Mouse (Mus musculus) heart, embryonic 12.5 days (tissue): Measurements from ENCODE around the gene Mdfic. TPM values are rescaled to one million over a fixed set of nuclear protein-coding genes. Genes with fewer than 3 reads are reported as not detected.

Experiments
- ATAC-seq: fragments of 200-750 bp; cut with Nextera tagmentation; 2 replicates; pipeline ENCODE4 v1.8.0; 2017; ENCODE audit warnings: moderate TSS enrichment, moderate library complexity; ENCODE audit not compliant: insufficient number of reproducible peaks, low FRiP score
- H3K27ac ChIP-seq: fragments of 300-500 bp; sonication (generic); 2 replicates; pipeline ENCODE4 v1.5.1; 2016; ENCODE audit warnings: mild to moderate bottlenecking, moderate library complexity; ENCODE audit not compliant: poor library complexity, severe bottlenecking
- H3K27me3 ChIP-seq: fragments of 300-500 bp; sonication (generic); replicated peaks from 2 replicates; pipeline ENCODE4 v1.6.1; 2016; ENCODE audit warnings: mild to moderate bottlenecking, moderate library complexity
- H3K36me3 ChIP-seq: fragments of 300-500 bp; sonication (generic); 2 replicates; pipeline ENCODE4 v1.6.1; 2016; ENCODE audit warnings: mild to moderate bottlenecking, moderate library complexity
- H3K4me1 ChIP-seq: fragments of 300-500 bp; sonication (generic); replicated peaks from 2 replicates; pipeline ENCODE4 v1.6.1; 2016; ENCODE audit warnings: mild to moderate bottlenecking
- H3K4me2 ChIP-seq: fragments of 300-500 bp; sonication (generic); 2 replicates; pipeline ENCODE4 v1.6.1; 2016; ENCODE audit warnings: mild to moderate bottlenecking, moderate library complexity
- H3K4me3 ChIP-seq: fragments of 300-500 bp; sonication (generic); 2 replicates; pipeline ENCODE4 v1.5.1; 2016; ENCODE audit warnings: mild to moderate bottlenecking
- H3K9ac ChIP-seq: fragments of 300-500 bp; sonication (generic); 2 replicates; pipeline ENCODE4 v1.6.1; 2016; ENCODE audit warnings: mild to moderate bottlenecking, moderate library complexity
- H3K9me3 ChIP-seq: fragments of 300-500 bp; sonication (generic); replicated peaks from 2 replicates; pipeline ENCODE4 v1.6.1; 2016; ENCODE audit warnings: mild to moderate bottlenecking, moderate library complexity
- WGBS: fragments of 180-500 bp; shearing (Covaris S2); methylation state at CpG from one replicate; pipeline ENCODE4 v1.1.7; 2016; 5-methylcytosine and 5-hydroxymethylcytosine counted together
- polyA plus RNA-seq: library from polyadenylated mRNA; unstranded; fragments of >200 nt; fragmentation: Nextera tagmentation; extraction: Ambion mirVana; gene quantifications from 2 replicates; pipeline ENCODE4 v1.2.1, GENCODE M21; 2016

Mdfic gene
- polyA plus RNA-seq, 1 experiment from 2014 or later = 7.0 TPM

GRCm38 (mm10) chr6:15753208-15753607 lies 32.7 kb downstream of the Mdfic start:
- Histone ChIP-seq H3K27me3 (no peaks in the 10 kb centered on the region), H3K4me2 (no peak overlapping the region), H3K4me3 (no peak overlapping the region), H3K4me1 (peaks cover 6% of the 10 kb centered on the region), H3K27ac (no peak overlapping the region), H3K9ac (no peak overlapping the region), H3K9me3 (no peaks in the 10 kb centered on the region), H3K36me3 (0 out of 2 replicates have a peak, but pooled peaks cover 5% of the 10 kb centered on the region)
- no peak for ATAC-seq

GRCm38 (mm10) chr6:15758394-15758793 lies 37.9 kb downstream of the Mdfic start:
- Histone ChIP-seq H3K27me3 (no peaks in the 10 kb centered on the region), H3K4me3 (no peak overlapping the region), H3K9ac (no peak overlapping the region), H3K27ac (no peak overlapping the region), H3K36me3 (no peaks in the 10 kb centered on the region), H3K4me1 (peaks cover 15% of the 10 kb centered on the region), H3K9me3 (no peaks in the 10 kb centered on the region), H3K4me2 (no peak overlapping the region)
- 56% methylated on average over 3 of the region's 3 CpGs for WGBS
- no peak for ATAC-seq

GRCm38 (mm10) chr6:15760750-15761149 lies 40.3 kb downstream of the Mdfic start:
- no peaks in the 10 kb centered on the region for H3K27me3 ChIP-seq
- H3K4me3 ChIP-seq = no peak overlapping the region
- H3K4me2 ChIP-seq = no peak overlapping the region
- no peaks in the 10 kb centered on the region for H3K9me3 ChIP-seq
- 49% methylated on average over 6 of the region's 6 CpGs for WGBS
- no peak overlapping the region for H3K9ac ChIP-seq
- no peak overlapping the region for H3K27ac ChIP-seq
- H3K36me3 ChIP-seq = no peaks in the 10 kb centered on the region
- peaks cover 22% of the 10 kb centered on the region for H3K4me1 ChIP-seq
- no peak for ATAC-seq

DNA sequence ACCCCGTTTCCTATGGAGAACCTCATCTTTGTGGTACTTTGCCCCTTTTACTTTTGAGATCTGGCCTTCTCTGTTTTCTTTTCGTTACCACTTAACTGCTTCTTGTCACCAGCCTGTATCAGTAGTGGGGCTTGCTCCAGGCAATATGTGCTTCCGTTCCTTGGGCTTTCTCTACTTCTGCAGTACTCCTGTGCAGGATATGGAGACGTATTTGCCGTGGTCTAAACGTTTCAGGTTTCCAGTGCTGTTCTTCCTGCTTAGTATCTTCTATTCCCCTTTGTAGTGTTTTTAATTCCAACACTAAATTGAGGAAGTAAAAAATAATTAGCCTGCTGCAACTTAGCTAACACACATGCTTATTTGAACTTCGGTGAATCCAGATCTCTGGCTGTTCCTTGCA lies 43.6 kb downstream of the Mdfic start:
- no peak overlapping the region for H3K4me3 ChIP-seq
- H3K27ac ChIP-seq = peak overlapping the region; percentile 53; the same call in 1 of the 2 replicates
- H3K4me1 ChIP-seq = peaks cover 22% of the 10 kb centered on the region
- no peaks in the 10 kb centered on the region for H3K9me3 ChIP-seq
- no peak overlapping the region for H3K9ac ChIP-seq
- 41% methylated on average over 7 of the region's 7 CpGs for WGBS
- no peaks in the 10 kb centered on the region for H3K27me3 ChIP-seq
- H3K4me2 ChIP-seq = no peak overlapping the region
- no peaks in the 10 kb centered on the region for H3K36me3 ChIP-seq
- ATAC-seq = no peak

DNA sequence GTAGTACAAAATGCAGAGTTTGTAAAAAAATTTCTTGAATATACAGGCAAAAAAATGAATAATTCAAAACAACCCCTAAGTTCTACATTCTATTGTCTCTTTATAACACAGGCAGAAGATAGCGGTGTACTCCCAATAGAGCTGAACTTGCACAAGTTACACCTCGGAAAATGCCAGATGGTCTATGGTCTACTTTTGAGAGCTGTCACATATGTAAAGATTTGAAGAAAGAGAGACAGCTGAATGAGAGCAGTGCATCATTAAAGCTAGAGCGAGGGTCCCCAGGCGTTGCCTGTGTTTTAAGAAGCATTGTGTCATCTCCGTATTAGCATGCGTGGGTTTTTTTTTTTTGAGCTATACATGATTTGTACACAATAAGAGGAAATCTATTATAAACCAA lies 47.0 kb downstream of the Mdfic start:
- Histone ChIP-seq H3K9ac (no peak overlapping the region), H3K36me3 (peaks cover 5% of the 10 kb centered on the region), H3K27ac (no peak overlapping the region), H3K9me3 (no peaks in the 10 kb centered on the region), H3K27me3 (no peaks in the 10 kb centered on the region), H3K4me2 (no peak overlapping the region), H3K4me3 (no peak overlapping the region), H3K4me1 (peaks cover 17% of the 10 kb centered on the region)
- WGBS = 92% methylated on average over 6 of the region's 6 CpGs
- no peak for ATAC-seq

GRCm38 (mm10) chr6:15770128-15770527 lies 49.7 kb downstream of the Mdfic start:
- Histone ChIP-seq H3K4me2 (peak overlapping the region; percentile 19; the same call in 1 of the 2 replicates), H3K36me3 (peaks cover 8% of the 10 kb centered on the region), H3K27ac (no peak overlapping the region)

DNA sequence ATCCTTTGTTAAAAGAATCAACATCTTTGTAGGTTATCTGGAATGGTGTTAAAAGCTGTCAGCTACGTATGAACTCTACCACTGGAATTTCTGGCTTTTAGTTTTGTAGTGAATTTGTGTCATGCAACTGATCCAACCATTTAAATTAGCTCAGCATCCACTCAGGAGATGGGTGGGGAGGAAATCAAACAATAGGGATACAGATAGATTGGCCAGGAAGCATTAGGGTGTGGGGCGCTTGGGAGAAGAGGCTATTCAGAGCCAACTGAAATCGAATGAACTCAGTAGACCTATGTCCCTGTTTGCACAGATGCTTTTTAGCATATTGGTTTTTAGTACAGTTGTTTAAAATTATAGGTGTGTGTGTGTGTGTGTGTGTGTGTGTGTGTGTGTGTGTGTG lies 56.6 kb downstream of the Mdfic start:
- no peak for ATAC-seq

More at GRCm38 (mm10) chr6:15770128-15770527, 49.7 kb downstream of the Mdfic start:
- WGBS = 24% methylated on average over 8 of the region's 8 CpGs
- Histone ChIP-seq H3K4me3 (no peak overlapping the region), H3K9ac (no peak overlapping the region), H3K27me3 (no peaks in the 10 kb centered on the region), H3K9me3 (no peaks in the 10 kb centered on the region), H3K4me1 (peaks cover 5% of the 10 kb centered on the region)
- peak; percentile 42; the same call in 1 of the 2 replicates for ATAC-seq

GRCm38 (mm10) chr6:15780127-15780526 lies 59.7 kb downstream of the Mdfic start:
- ATAC-seq = no peak
- Histone ChIP-seq H3K9ac (no peak overlapping the region), H3K27ac (no peak overlapping the region), H3K4me2 (no peak overlapping the region), H3K27me3 (no peaks in the 10 kb centered on the region), H3K9me3 (no peaks in the 10 kb centered on the region), H3K36me3 (no peaks in the 10 kb centered on the region; the same call in 1 of the 2 replicates), H3K4me1 (0 out of 2 replicates have a peak, but pooled peaks cover 4% of the 10 kb centered on the region), H3K4me3 (no peak overlapping the region)

More for the DNA sequence above, 56.6 kb downstream of the Mdfic start:
- H3K9me3 ChIP-seq = no peaks in the 10 kb centered on the region
- H3K27me3 ChIP-seq = no peaks in the 10 kb centered on the region
- no peak overlapping the region for H3K4me3 ChIP-seq
- H3K27ac ChIP-seq = no peak overlapping the region
- 0 out of 2 replicates have a peak, but pooled peaks cover 4% of the 10 kb centered on the region for H3K4me1 ChIP-seq
- H3K4me2 ChIP-seq = no peak overlapping the region
- peaks cover 5% of the 10 kb centered on the region for H3K36me3 ChIP-seq
- H3K9ac ChIP-seq = no peak overlapping the region
- 65% methylated on average over 3 of the region's 3 CpGs for WGBS

DNA sequence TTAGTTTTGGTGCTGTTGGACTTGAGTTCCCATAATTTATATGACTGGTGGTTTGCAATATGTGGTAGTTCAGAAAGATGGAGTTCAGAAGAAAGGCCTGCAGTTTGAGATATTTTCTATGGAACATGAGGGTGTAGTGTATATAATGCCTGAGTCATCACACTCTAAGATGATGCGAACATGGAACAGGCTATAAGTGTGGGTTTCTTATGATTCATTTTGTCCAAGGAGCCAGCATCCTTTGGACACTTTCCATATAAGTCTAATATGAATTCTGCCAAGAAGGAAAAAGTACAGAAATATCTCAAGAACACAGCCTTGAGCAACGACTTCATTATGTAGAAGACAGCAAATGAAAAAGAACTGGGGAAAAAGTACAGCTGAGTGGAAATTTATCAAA lies 60.2 kb downstream of the Mdfic start:
- H3K27me3 ChIP-seq = no peaks in the 10 kb centered on the region
- 0 out of 2 replicates have a peak, but pooled peaks cover 4% of the 10 kb centered on the region for H3K4me1 ChIP-seq
- no peak overlapping the region for H3K4me2 ChIP-seq
- H3K36me3 ChIP-seq = no peaks in the 10 kb centered on the region; the same call in 1 of the 2 replicates
- no peaks in the 10 kb centered on the region for H3K9me3 ChIP-seq
- no peak overlapping the region for H3K4me3 ChIP-seq
- 81% methylated on average over 2 of the region's 2 CpGs for WGBS
- H3K9ac ChIP-seq = no peak overlapping the region
- no peak overlapping the region for H3K27ac ChIP-seq
- ATAC-seq = no peak

GRCm38 (mm10) chr6:15789523-15790500 lies 69.4 kb downstream of the Mdfic start:
- Histone ChIP-seq H3K27ac (no peak overlapping the region), H3K36me3 (no peaks in the 10 kb centered on the region), H3K9me3 (no peaks in the 10 kb centered on the region), H3K27me3 (no peaks in the 10 kb centered on the region), H3K9ac (no peak overlapping the region), H3K4me2 (peak overlapping the region; percentile 32), H3K4me3 (no peak overlapping the region), H3K4me1 (peaks cover 10% of the 10 kb centered on the region)
- WGBS = 36% methylated on average over 16 of the region's 16 CpGs
- peak; percentile 33; the same call in 1 of the 2 replicates for ATAC-seq
